Mouse (Mus musculus) cortical plate, adult 2 months (tissue): ENCODE data around the gene Zmiz1. TPM values are rescaled to one million over a fixed set of nuclear protein-coding genes. Genes with fewer than 3 reads are reported as not detected.
A peak's percentile ranks its signal among the peaks of the same experiment; 100 is the strongest.

Experiments
- H3K27ac ChIP-seq: fragments of 200-500 bp; 2 replicates; pipeline ENCODE4 v1.5.1; 2012; ENCODE audit warnings: low read length, control low read depth, inconsistent platforms; ENCODE audit not compliant: insufficient read depth
- H3K4me1 ChIP-seq: fragments of 200-500 bp; 2 replicates; pipeline ENCODE4 v1.6.1; 2011; ENCODE audit warnings: low read length; ENCODE audit not compliant: control insufficient read depth, insufficient read depth
- H3K4me3 ChIP-seq: fragments of 200-500 bp; 2 replicates; pipeline ENCODE4 v1.5.1; 2011; ENCODE audit warnings: mild to moderate bottlenecking, low read length, control low read depth; ENCODE audit not compliant: insufficient read depth
- CTCF ChIP-seq: fragments of 200-500 bp; IDR thresholded peaks from 2 replicates; pipeline ENCODE4 v1.5.1; 2011; ENCODE audit warnings: mild to moderate bottlenecking, control low read depth, low read length; ENCODE audit not compliant: insufficient read depth; ENCODE audit errors: extremely low read depth
- POLR2A ChIP-seq: fragments of 200-500 bp; IDR thresholded peaks from 2 replicates; pipeline ENCODE4 v1.6.1; 2011; ENCODE audit warnings: mild to moderate bottlenecking, low read length, control low read depth; ENCODE audit not compliant: insufficient read depth; ENCODE audit errors: extremely low read depth
- polyA plus RNA-seq: library from polyadenylated mRNA; depleted of rRNA; stranded (reverse); fragments of >200 nt; gene quantifications from 2 replicates; pipeline ENCODE4 v1.2.3, GENCODE M21; 2012

Zmiz1 gene
- polyA plus RNA-seq, 1 experiment: 36.9 TPM

DNA sequence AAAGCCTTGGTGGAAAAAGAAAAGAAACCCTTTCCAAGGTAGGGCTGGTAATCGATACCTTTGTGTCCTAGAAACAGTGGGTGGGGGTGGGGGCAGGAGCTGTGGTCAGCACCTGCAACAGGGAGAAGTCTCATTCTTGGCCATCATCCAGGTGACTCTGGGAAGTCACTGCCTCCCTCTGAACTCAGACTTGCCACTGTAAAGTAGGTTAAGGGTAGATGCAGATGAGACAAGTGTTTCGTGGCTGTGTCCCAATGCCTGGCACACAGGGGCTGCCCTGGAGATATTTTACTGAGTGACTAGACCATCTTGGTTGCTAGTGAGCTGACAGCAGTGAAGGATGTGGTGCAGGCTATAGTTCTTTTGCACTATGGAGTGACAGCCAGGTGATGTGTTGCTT is 79.5 kb downstream of the Zmiz1 start:
- TF ChIP-seq POLR2A: no peak
- H3K4me1 ChIP-seq: peaks cover 2% of the 10 kb centered on the region; the same call in 1 of the 2 replicates
- H3K4me3 ChIP-seq: no peak overlapping the region
- no peak overlapping the region for H3K27ac ChIP-seq

GRCm38 (mm10) chr14:25539493-25540116 is 80.6 kb downstream of the Zmiz1 start:
- Histone ChIP-seq H3K4me1 (peaks cover 2% of the 10 kb centered on the region; the same call in 1 of the 2 replicates), H3K27ac (no peak overlapping the region), H3K4me3 (no peak overlapping the region)
- TF ChIP-seq CTCF (0 out of 2 replicates have a peak, but pooled peaks have one; percentile 15), POLR2A (no peak)

- H3K27ac ChIP-seq: no peak overlapping the region
- peaks cover 2% of the 10 kb centered on the region; the same call in 1 of the 2 replicates for H3K4me1 ChIP-seq
- no peak overlapping the region for H3K4me3 ChIP-seq
- TF ChIP-seq POLR2A (no peak), CTCF (no peak)
Observed at GRCm38 (mm10) chr14:25540172-25540571, 81.2 kb downstream of the Zmiz1 start.

DNA sequence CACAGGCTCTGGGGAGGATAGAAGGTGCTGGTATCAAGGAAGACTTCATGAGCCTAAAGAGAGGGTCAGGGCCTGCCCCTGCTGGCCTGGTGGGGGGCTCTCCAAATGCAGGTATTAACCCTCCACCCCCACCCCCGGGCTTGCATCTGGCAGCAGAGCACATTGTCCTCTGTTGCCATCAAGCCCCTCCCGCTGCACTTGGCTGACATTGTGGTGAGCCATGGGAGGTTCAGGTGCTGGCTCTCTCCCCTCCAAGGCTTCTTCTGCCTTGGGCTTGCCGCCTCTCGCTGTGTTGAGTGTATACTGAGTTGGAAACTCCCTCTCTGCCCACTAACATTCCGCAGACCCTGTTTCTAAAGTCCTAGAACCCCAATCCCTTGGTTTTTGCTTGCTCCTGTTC is 82.2 kb downstream of the Zmiz1 start:
- no peak for TF ChIP-seq POLR2A
- TF ChIP-seq CTCF: no peak
- H3K27ac ChIP-seq: no peak overlapping the region
- no peak overlapping the region for H3K4me3 ChIP-seq
- H3K4me1 ChIP-seq: peaks cover 2% of the 10 kb centered on the region; the same call in 1 of the 2 replicates

GRCm38 (mm10) chr14:25543098-25543497 is 84.1 kb downstream of the Zmiz1 start:
- Histone ChIP-seq H3K4me3 (no peak overlapping the region), H3K4me1 (peaks cover 5% of the 10 kb centered on the region), H3K27ac (no peak overlapping the region)
- no peak for TF ChIP-seq POLR2A
- TF ChIP-seq CTCF: no peak

DNA sequence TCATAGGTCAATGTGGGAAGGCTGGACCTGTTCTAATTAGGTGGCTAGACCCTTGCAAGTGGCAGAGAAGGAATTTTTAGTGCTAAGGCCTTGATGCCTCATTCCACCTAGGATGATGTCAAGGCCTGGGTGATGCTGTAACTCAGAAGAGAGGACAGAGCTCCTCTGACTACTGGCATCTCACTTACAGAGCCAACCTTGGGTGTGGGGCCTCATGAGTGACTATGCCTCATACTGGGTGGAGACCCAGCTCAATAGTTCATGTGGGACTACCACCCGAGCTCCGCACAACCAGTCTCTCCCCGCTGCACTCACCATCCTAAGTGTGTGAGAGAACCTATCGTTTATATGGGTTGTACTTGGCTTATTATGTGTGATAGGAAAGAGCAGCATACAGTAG is 84.9 kb downstream of the Zmiz1 start:
- Histone ChIP-seq H3K4me1 (peaks cover 7% of the 10 kb centered on the region), H3K4me3 (no peak overlapping the region), H3K27ac (no peak overlapping the region)
- TF ChIP-seq POLR2A (no peak), CTCF (no peak)

DNA sequence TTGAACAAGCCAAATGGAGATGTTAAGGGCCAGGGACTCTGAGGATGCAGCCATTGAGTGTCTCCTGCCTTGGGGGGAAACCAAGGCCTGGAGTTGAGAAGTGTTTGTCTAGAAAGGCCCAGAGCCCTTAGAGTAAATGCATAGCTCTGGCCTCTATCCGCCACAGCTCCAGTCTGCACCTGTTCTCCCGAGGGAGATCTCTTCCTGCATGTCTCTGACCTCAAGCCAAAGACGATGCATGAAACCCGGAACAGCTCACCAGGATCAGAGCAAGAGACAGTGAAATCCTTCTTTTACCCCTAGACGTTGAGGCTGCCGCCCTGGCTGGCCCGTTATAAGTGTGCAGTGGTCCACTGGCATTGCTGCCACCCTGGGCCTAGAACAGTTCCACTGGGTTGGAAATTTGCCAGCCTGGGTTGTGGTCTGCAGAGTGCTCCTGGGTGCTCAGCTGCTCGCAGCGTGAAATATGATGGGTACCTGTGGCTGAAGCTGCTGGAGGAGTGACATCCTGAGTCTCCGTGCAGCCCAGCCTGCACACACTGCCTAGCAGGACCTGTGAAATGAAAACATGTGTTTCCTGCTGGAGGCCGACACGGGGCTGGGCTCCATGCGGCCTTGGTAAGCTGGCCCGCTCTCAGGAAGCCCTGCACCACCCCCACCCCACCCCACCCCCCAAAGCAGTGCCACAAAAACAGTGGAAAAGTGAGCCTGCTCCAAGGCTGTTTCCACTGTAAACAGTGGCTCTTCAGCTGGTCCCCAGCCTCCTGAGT is 88.1 kb downstream of the Zmiz1 start:
- TF ChIP-seq CTCF: no peak
- TF ChIP-seq POLR2A: no peak
- H3K4me3 ChIP-seq: no peak overlapping the region
- 0 out of 2 replicates have a peak overlapping the region, but pooled peaks have one; percentile 21 for H3K27ac ChIP-seq
- H3K4me1 ChIP-seq: peaks cover 9% of the 10 kb centered on the region

DNA sequence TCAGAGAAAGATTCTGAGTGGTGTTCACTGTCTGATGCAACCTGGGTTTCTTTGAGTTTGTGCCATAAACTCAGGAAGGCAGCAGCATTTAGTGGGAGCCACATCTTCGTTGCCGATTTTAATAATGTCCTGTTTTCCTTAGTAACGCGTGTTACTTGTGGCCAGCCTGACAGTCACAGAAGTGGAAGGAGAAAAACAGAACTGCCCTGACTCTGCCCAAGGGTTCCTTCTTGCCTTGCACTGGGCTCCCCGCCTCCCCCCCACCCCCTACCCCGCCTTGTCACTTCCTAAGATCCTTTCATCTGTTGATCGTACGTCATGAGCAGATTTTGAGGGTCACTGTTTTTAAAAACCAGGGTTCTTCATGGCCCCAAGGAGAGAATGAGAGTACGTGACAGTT is 88.9 kb downstream of the Zmiz1 start:
- H3K27ac ChIP-seq: no peak overlapping the region
- no peak overlapping the region for H3K4me3 ChIP-seq
- TF ChIP-seq CTCF: no peak
- no peak for TF ChIP-seq POLR2A
- H3K4me1 ChIP-seq: peaks cover 9% of the 10 kb centered on the region

- H3K4me3 ChIP-seq: no peak overlapping the region
- TF ChIP-seq CTCF: no peak
- TF ChIP-seq POLR2A: no peak
- no peak overlapping the region for H3K27ac ChIP-seq
- peaks cover 8% of the 10 kb centered on the region for H3K4me1 ChIP-seq
Observed at GRCm38 (mm10) chr14:25548650-25549049, 89.7 kb downstream of the Zmiz1 start.

DNA sequence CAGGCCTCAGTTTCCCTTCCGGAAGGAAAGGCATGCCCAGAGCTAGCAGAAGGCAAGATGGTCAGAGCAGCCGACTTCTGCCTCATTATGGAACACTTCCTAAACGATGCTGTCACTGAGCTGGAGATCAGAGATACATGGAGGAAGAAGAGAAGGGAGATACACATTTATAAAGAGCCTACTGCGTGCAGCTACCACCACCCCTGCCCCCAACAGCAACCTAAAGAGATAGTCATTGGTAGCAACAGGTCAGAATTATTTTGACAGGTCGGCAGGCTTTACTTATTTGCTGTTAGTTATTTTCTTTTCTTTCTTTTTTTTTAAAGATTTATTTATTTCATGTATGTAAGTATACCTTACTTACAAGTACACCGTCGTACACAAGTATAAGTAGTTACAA is 90.1 kb downstream of the Zmiz1 start:
- H3K27ac ChIP-seq: no peak overlapping the region
- peaks cover 8% of the 10 kb centered on the region for H3K4me1 ChIP-seq
- no peak for TF ChIP-seq CTCF
- TF ChIP-seq POLR2A: no peak
- no peak overlapping the region for H3K4me3 ChIP-seq
